Mouse (Mus musculus): ENCODE results near the gene Galr3. TPM values are rescaled to one million over a fixed set of nuclear protein-coding genes. Genes with fewer than 3 reads are reported as not detected.
"Not testable (repeated sequence)": the region's sequence is repeated elsewhere in the genome, so short reads cannot be mapped to it uniquely, and the experiment has no call there.

Galr3 gene
- polyA plus RNA-seq, 1 experiment = not detected

GRCm38 (mm10) chr15:79028237-79028738 is 13.4 kb upstream of the Galr3 start, which contains the start of gene H1f0:
Gene H1f0 (plus strand): TSS chr15:79028450.
- H3K4me3 ChIP-seq (replicated peaks; ENCODE audit: control insufficient read depth, low read depth, low read length) = peak within 1 kb of the TSS; percentile 70
- H3K27ac ChIP-seq (ENCODE audit: control insufficient read depth, insufficient read depth, low read depth, low read length, poor library complexity) = peak within 1 kb of the TSS; percentile 77
- H3K4me1 ChIP-seq (ENCODE audit: control insufficient read depth, insufficient read depth, low read length) = no peaks in the 10 kb centered on the region; the same call in 1 of the 2 replicates
- no peak for TF ChIP-seq CTCF (IDR thresholded peaks at IDR 0.05; ENCODE audit: control insufficient read depth, insufficient read depth, low read length)
- peak; percentile 65; the same call in 1 of the 2 replicates for TF ChIP-seq POLR2A (IDR thresholded peaks at IDR 0.05; ENCODE audit: borderline replicate concordance, control insufficient read depth, low read depth, low read length)
- under 1% methylated on average over 58 of the region's 58 CpGs for WGBS

GRCm38 (mm10) chr15:79028823-79029484 is 12.7 kb upstream of the Galr3 start:
- 29% methylated on average over 16 of the region's 16 CpGs for WGBS
- Histone ChIP-seq H3K27ac (ENCODE audit: control insufficient read depth, insufficient read depth, low read depth, low read length, poor library complexity) (peak overlapping the region; percentile 77), H3K4me1 (ENCODE audit: control insufficient read depth, insufficient read depth, low read length) (no peaks in the 10 kb centered on the region; the same call in 1 of the 2 replicates), H3K4me3 (replicated peaks; ENCODE audit: control insufficient read depth, low read depth, low read length) (peak overlapping the region; percentile 70)
- TF ChIP-seq POLR2A (IDR thresholded peaks at IDR 0.05; ENCODE audit: borderline replicate concordance, control insufficient read depth, low read depth, low read length) = no peak
- TF ChIP-seq CTCF (IDR thresholded peaks at IDR 0.05; ENCODE audit: control insufficient read depth, insufficient read depth, low read length) = no peak

- TF ChIP-seq CTCF (IDR thresholded peaks at IDR 0.05; ENCODE audit: control insufficient read depth, insufficient read depth, low read length) = no peak
- no peak for TF ChIP-seq POLR2A (IDR thresholded peaks at IDR 0.05; ENCODE audit: borderline replicate concordance, control insufficient read depth, low read depth, low read length)
- H3K4me3 ChIP-seq (replicated peaks; ENCODE audit: control insufficient read depth, low read depth, low read length) = peak overlapping the region; percentile 25
- WGBS = 7% methylated on average over 11 of the region's 11 CpGs
- H3K27ac ChIP-seq (ENCODE audit: control insufficient read depth, insufficient read depth, low read depth, low read length, poor library complexity) = no peak overlapping the region
- H3K4me1 ChIP-seq (ENCODE audit: control insufficient read depth, insufficient read depth, low read length) = no peaks in the 10 kb centered on the region; the same call in 1 of the 2 replicates
Measured at GRCm38 (mm10) chr15:79029519-79030241, 12.0 kb upstream of the Galr3 start.

- H3K27ac ChIP-seq (ENCODE audit: control insufficient read depth, insufficient read depth, low read depth, low read length, poor library complexity) = no peak overlapping the region
- WGBS = 4% methylated on average over 52 of the region's 52 CpGs
- H3K4me1 ChIP-seq (ENCODE audit: control insufficient read depth, insufficient read depth, low read length) = no peaks in the 10 kb centered on the region; the same call in 1 of the 2 replicates
Measured at GRCm38 (mm10) chr15:79030551-79031435, 10.9 kb upstream of the Galr3 start.

GRCm38 (mm10) chr15:79031908-79032307 is 9.8 kb upstream of the Galr3 start:
- not testable (repeated sequence) for H3K27ac ChIP-seq (ENCODE audit: control insufficient read depth, insufficient read depth, low read depth, low read length, poor library complexity); H3K4me3 ChIP-seq (replicated peaks; ENCODE audit: control insufficient read depth, low read depth, low read length); H3K4me1 ChIP-seq (ENCODE audit: control insufficient read depth, insufficient read depth, low read length)
- 83% methylated on average over 5 of the region's 5 CpGs for WGBS

More at GRCm38 (mm10) chr15:79030551-79031435, 10.9 kb upstream of the Galr3 start:
- H3K4me3 ChIP-seq (replicated peaks; ENCODE audit: control insufficient read depth, low read depth, low read length) = peak overlapping the region; percentile 57
- no peak for TF ChIP-seq CTCF (IDR thresholded peaks at IDR 0.05; ENCODE audit: control insufficient read depth, insufficient read depth, low read length)
- TF ChIP-seq POLR2A (IDR thresholded peaks at IDR 0.05; ENCODE audit: borderline replicate concordance, control insufficient read depth, low read depth, low read length) = peak; percentile 53; the same call in 1 of the 2 replicates

GRCm38 (mm10) chr15:79037913-79038328 is 3.8 kb upstream of the Galr3 start:
- H3K4me3 ChIP-seq (replicated peaks; ENCODE audit: control insufficient read depth, low read depth, low read length) = no peak overlapping the region
- 8% methylated on average over 14 of the region's 14 CpGs for WGBS
- TF ChIP-seq POLR2A (IDR thresholded peaks at IDR 0.05; ENCODE audit: borderline replicate concordance, control insufficient read depth, low read depth, low read length) (no peak), CTCF (IDR thresholded peaks at IDR 0.05; ENCODE audit: control insufficient read depth, insufficient read depth, low read length) (peak; percentile 83)
- no peak overlapping the region for H3K27ac ChIP-seq (ENCODE audit: control insufficient read depth, insufficient read depth, low read depth, low read length, poor library complexity)
- no peaks in the 10 kb centered on the region; the same call in 1 of the 2 replicates for H3K4me1 ChIP-seq (ENCODE audit: control insufficient read depth, insufficient read depth, low read length)

- WGBS = 66% methylated on average over 10 of the region's 10 CpGs
- TF ChIP-seq POLR2A (IDR thresholded peaks at IDR 0.05; ENCODE audit: borderline replicate concordance, control insufficient read depth, low read depth, low read length) (no peak), CTCF (IDR thresholded peaks at IDR 0.05; ENCODE audit: control insufficient read depth, insufficient read depth, low read length) (no peak)
- Histone ChIP-seq H3K4me1 (ENCODE audit: control insufficient read depth, insufficient read depth, low read length) (no peaks in the 10 kb centered on the region; the same call in 1 of the 2 replicates), H3K27ac (ENCODE audit: control insufficient read depth, insufficient read depth, low read depth, low read length, poor library complexity) (no peak overlapping the region), H3K4me3 (replicated peaks; ENCODE audit: control insufficient read depth, low read depth, low read length) (no peak overlapping the region)
Measured at GRCm38 (mm10) chr15:79038331-79038730, 3.4 kb upstream of the Galr3 start.

Data from bone marrow, adult 2 months (tissue).